Mouse (Mus musculus): ENCODE data around the gene Rem1. TPM values are rescaled to one million over a fixed set of nuclear protein-coding genes. Genes with fewer than 3 reads are reported as not detected.
"Not testable (repeated sequence)": the region's sequence is repeated elsewhere in the genome, so short reads cannot be mapped to it uniquely, and the experiment has no call there.

The Rem1 gene
- polyA plus RNA-seq, 1 experiment from 2014 or later: 0.50 TPM

GRCm38 (mm10) chr2:152661163-152661562 is 34.4 kb downstream of the Rem1 start:
- Histone ChIP-seq H3K4me3 (replicated peaks) (no peak overlapping the region), H3K9ac (replicated peaks) (no peak overlapping the region), H3K36me3 (no peaks in the 10 kb centered on the region), H3K27me3 (replicated peaks) (no peaks in the 10 kb centered on the region), H3K4me1 (no peaks in the 10 kb centered on the region), H3K4me2 (no peak overlapping the region), H3K9me3 (replicated peaks) (no peaks in the 10 kb centered on the region), H3K27ac (replicated peaks) (no peak overlapping the region)
- 81% methylated on average over 6 of the region's 6 CpGs for WGBS
- ATAC-seq (ENCODE audit: low FRiP score): no peak

GRCm38 (mm10) chr2:152666191-152666590 is 39.4 kb downstream of the Rem1 start:
- H3K9ac ChIP-seq (replicated peaks); H3K4me1 ChIP-seq; H3K4me2 ChIP-seq; H3K36me3 ChIP-seq; H3K27ac ChIP-seq (replicated peaks); H3K4me3 ChIP-seq (replicated peaks); H3K9me3 ChIP-seq (replicated peaks); H3K27me3 ChIP-seq (replicated peaks); ATAC-seq (ENCODE audit: low FRiP score): not testable (repeated sequence)
- WGBS: 79% methylated on average over 3 of the region's 3 CpGs

- Histone ChIP-seq H3K27me3 (replicated peaks) (no peaks in the 10 kb centered on the region), H3K4me3 (replicated peaks) (peak within 1 kb of the TSS; percentile 97), H3K4me1 (peaks cover 37% of the 10 kb centered on the region), H3K27ac (replicated peaks) (peak within 1 kb of the TSS; percentile 98), H3K9ac (replicated peaks) (peak within 1 kb of the TSS; percentile 99), H3K36me3 (peaks cover 7% of the 10 kb centered on the region), H3K9me3 (replicated peaks) (no peaks in the 10 kb centered on the region), H3K4me2 (peak within 1 kb of the TSS; percentile 92)
- under 1% methylated on average over 35 of the region's 35 CpGs for WGBS
- ATAC-seq (ENCODE audit: low FRiP score): peak; percentile 86
Observed at GRCm38 (mm10) chr2:152669256-152669638, 42.5 kb downstream of the Rem1 start, which contains the start of gene H13. TSS of gene H13 (plus strand) at chr2:152669461.

DNA sequence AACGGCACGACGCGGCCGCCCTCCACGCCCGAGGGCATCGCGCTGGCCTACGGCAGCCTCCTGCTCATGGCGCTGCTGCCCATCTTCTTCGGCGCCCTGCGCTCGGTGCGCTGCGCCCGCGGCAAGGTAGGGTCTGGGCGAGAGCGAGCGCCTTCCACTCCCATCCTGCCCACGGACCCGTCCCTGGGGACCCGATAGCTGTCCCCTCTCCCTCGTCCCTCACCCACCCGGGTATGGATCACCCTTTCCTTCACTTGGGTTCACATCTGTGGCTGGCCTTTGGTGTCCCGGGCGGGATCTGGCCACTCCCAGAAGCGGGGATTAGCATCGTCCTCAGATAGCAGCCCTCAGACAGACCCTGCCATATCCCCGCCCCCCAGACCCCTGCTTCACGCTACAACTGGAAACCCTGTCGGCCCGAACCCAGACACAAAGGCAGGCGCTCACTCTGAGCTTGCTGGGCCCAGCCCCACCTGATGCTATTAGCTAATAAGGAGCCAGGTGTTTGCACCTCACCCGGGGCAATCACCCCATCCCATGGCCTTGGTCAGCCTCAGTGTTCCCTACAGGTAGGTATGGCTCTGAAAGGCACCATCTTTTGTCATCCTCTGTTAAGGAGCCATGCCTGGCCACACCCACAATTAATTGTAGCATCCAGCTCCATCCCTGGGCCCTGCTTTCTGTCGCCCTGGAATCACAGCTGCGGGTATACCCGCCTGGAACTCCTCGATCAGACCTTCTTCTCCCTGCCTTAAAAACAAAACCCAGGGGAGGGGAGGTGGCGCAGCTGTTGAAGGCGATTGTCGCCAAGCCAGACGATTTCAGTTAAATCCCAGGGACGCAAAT is 43.1 kb downstream of the Rem1 start:
- peak overlapping the region; percentile 99 for H3K9ac ChIP-seq (replicated peaks)
- no peaks in the 10 kb centered on the region for H3K27me3 ChIP-seq (replicated peaks)
- H3K4me2 ChIP-seq: peak overlapping the region; percentile 92
- H3K9me3 ChIP-seq (replicated peaks): no peaks in the 10 kb centered on the region
- H3K27ac ChIP-seq (replicated peaks): peak overlapping the region; percentile 98
- under 1% methylated on average over 43 of the region's 46 CpGs for WGBS
- H3K4me3 ChIP-seq (replicated peaks): peak overlapping the region; percentile 97
- ATAC-seq (ENCODE audit: low FRiP score): peak; percentile 82
- H3K4me1 ChIP-seq: peaks cover 40% of the 10 kb centered on the region
- peaks cover 10% of the 10 kb centered on the region for H3K36me3 ChIP-seq

- WGBS: 62% methylated on average over 9 of the region's 9 CpGs
- no peaks in the 10 kb centered on the region for H3K27me3 ChIP-seq (replicated peaks)
- H3K27ac ChIP-seq (replicated peaks): peak overlapping the region; percentile 98
- ATAC-seq (ENCODE audit: low FRiP score): no peak
- peaks cover 22% of the 10 kb centered on the region for H3K36me3 ChIP-seq
- H3K9me3 ChIP-seq (replicated peaks): no peaks in the 10 kb centered on the region
- H3K4me2 ChIP-seq: peak overlapping the region; percentile 92
- H3K4me3 ChIP-seq (replicated peaks): peak overlapping the region; percentile 97
- H3K4me1 ChIP-seq: peaks cover 52% of the 10 kb centered on the region
- peak overlapping the region; percentile 99 for H3K9ac ChIP-seq (replicated peaks)
Observed at GRCm38 (mm10) chr2:152670983-152671641, 44.4 kb downstream of the Rem1 start.

DNA sequence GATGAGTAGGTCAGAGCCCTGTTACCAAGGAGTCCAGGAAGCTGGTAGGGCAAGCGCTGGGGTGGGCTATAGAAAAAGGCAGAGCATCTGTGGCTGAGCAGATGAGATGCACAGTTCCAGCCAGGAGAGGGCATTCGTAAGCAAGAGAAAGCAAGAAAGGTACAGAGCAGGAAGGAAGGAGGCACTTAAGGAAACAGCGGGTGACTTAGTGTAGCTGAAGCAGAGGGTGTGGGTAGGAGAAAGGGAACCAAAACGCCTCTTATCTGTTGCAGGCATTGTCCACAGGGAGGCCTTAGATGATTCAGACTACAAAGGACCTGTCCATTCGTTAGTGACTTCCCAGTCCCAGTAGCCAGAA is 44.9 kb downstream of the Rem1 start:
- ATAC-seq (ENCODE audit: low FRiP score): peak; percentile 37
- Histone ChIP-seq H3K27me3 (replicated peaks) (no peaks in the 10 kb centered on the region), H3K9me3 (replicated peaks) (no peaks in the 10 kb centered on the region), H3K4me2 (peak overlapping the region; percentile 92), H3K36me3 (peaks cover 27% of the 10 kb centered on the region), H3K27ac (replicated peaks) (0 out of 2 replicates have a peak overlapping the region, but pooled peaks have one; percentile 98), H3K9ac (replicated peaks) (peak overlapping the region; percentile 99), H3K4me3 (replicated peaks) (peak overlapping the region; percentile 97), H3K4me1 (peaks cover 53% of the 10 kb centered on the region)
- 30% methylated on average over 5 of the region's 5 CpGs for WGBS

- Histone ChIP-seq H3K9ac (replicated peaks) (peak overlapping the region; percentile 99), H3K4me1 (peaks cover 53% of the 10 kb centered on the region), H3K36me3 (peaks cover 33% of the 10 kb centered on the region), H3K4me2 (peak overlapping the region; percentile 92), H3K27me3 (replicated peaks) (no peaks in the 10 kb centered on the region), H3K27ac (replicated peaks) (no peak overlapping the region), H3K9me3 (replicated peaks) (no peaks in the 10 kb centered on the region), H3K4me3 (replicated peaks) (peak overlapping the region; percentile 97)
- 78% methylated on average over 12 of the region's 12 CpGs for WGBS
- no peak for ATAC-seq (ENCODE audit: low FRiP score)
Observed at GRCm38 (mm10) chr2:152672166-152672565, 45.4 kb downstream of the Rem1 start.

DNA sequence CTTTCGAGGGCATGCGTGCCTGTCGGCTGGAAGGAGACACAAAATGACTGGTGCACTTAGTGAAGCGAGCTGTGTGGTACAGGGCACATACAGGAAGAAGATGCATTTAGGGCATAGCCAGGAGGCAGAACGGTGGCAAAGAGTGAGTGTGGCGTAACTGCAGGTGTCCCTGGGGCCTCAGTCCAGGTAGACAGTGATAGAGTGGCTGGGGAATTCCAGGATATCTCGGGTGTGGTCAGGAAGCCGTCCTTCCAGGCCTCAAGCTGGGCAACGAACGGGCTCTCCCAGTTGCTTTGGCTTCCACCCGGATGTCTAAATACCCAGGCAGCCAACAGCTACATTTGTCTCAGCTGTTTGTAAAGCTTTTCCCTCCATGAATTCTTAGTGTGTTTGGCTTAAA is 47.4 kb downstream of the Rem1 start:
- Histone ChIP-seq H3K27me3 (replicated peaks) (no peaks in the 10 kb centered on the region), H3K4me2 (no peak overlapping the region), H3K36me3 (peaks cover 48% of the 10 kb centered on the region), H3K9ac (replicated peaks) (no peak overlapping the region), H3K4me3 (replicated peaks) (no peak overlapping the region), H3K4me1 (peaks cover 62% of the 10 kb centered on the region), H3K27ac (replicated peaks) (0 out of 2 replicates have a peak overlapping the region, but pooled peaks have one; percentile 19), H3K9me3 (replicated peaks) (no peaks in the 10 kb centered on the region)
- WGBS: 76% methylated on average over 11 of the region's 11 CpGs
- no peak for ATAC-seq (ENCODE audit: low FRiP score)

- ATAC-seq (ENCODE audit: low FRiP score): no peak
- 71% methylated on average over 13 of the region's 13 CpGs for whole genome bisulfite sequencing
- peaks cover 58% of the 10 kb centered on the region for H3K36me3 ChIP-seq
- H3K9ac ChIP-seq (replicated peaks): no peak overlapping the region
- H3K27ac ChIP-seq (replicated peaks): 0 out of 2 replicates have a peak overlapping the region, but pooled peaks have one; percentile 23
- peaks cover 68% of the 10 kb centered on the region for H3K4me1 ChIP-seq
- no peaks in the 10 kb centered on the region for H3K9me3 ChIP-seq (replicated peaks)
- no peaks in the 10 kb centered on the region for H3K27me3 ChIP-seq (replicated peaks)
- H3K4me3 ChIP-seq (replicated peaks): no peak overlapping the region
- no peak overlapping the region for H3K4me2 ChIP-seq
Observed at GRCm38 (mm10) chr2:152675252-152675791, 48.6 kb downstream of the Rem1 start.

DNA sequence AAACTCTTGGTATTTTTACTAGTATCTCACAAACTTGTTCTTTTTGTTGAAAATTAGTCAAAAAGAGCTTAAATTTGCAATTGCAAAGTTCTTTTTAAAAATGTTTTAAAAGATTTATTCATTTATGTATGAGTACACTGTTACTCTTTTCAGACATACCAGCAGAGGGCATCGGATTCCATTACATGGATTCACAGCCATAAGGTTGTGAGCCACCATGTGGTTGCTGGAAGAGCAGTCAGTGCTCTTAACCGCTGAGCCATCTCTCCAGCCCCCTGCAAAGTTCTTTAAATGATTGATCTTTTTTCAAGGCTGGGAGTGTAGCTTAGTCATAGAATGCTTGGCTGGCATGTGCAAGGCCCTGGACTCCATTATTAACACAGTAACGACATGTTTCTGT is 51.6 kb downstream of the Rem1 start:
- Histone ChIP-seq H3K4me2 (no peak overlapping the region), H3K4me1 (peaks cover 40% of the 10 kb centered on the region), H3K27ac (replicated peaks) (no peak overlapping the region), H3K9ac (replicated peaks) (no peak overlapping the region), H3K4me3 (replicated peaks) (no peak overlapping the region), H3K27me3 (replicated peaks) (no peaks in the 10 kb centered on the region), H3K9me3 (replicated peaks) (no peaks in the 10 kb centered on the region), H3K36me3 (peaks cover 80% of the 10 kb centered on the region)
- peak; percentile 55; the same call in 1 of the 2 replicates for ATAC-seq (ENCODE audit: low FRiP score)
- whole genome bisulfite sequencing: 49% methylated on average over 3 of the region's 3 CpGs

DNA sequence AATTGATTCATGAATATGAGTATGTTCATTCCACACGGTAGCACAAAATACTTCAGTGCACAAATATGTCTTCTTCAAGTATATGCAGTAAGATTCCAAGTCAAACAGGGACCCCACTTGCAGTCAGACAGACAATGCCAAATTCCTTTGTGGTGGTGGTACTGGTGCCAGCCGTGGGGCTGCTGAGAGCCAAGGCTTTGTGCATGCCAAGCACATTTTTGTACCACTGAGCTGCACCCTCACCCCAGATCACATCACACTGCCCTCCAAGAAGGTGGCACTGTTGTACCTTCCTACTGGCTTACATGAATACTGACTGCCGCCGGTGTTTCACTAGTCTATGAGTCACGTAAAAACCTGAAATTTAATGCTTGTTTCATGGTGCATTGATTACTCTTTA is 52.2 kb downstream of the Rem1 start:
- Histone ChIP-seq H3K27me3 (replicated peaks) (no peaks in the 10 kb centered on the region), H3K9me3 (replicated peaks) (no peaks in the 10 kb centered on the region), H3K4me3 (replicated peaks) (no peak overlapping the region), H3K4me1 (peaks cover 37% of the 10 kb centered on the region), H3K9ac (replicated peaks) (no peak overlapping the region), H3K4me2 (no peak overlapping the region), H3K27ac (replicated peaks) (peak overlapping the region; percentile 54), H3K36me3 (peaks cover 87% of the 10 kb centered on the region)
- 79% methylated on average over 5 of the region's 5 CpGs for WGBS
- no peak for ATAC-seq (ENCODE audit: low FRiP score)

Data from neural tube, embryonic 15.5 days (tissue).